Mouse (Mus musculus) small intestine, adult 2 months (tissue): ENCODE measurements around the gene Mboat2.

Source experiments
- CTCF ChIP-seq: fragments of 200-500 bp; IDR thresholded peaks from 2 replicates; pipeline ENCODE4 v1.5.1; 2012; ENCODE audit warnings: low read depth, mild to moderate bottlenecking, control low read depth, inconsistent platforms, low read length, moderate library complexity, mixed read lengths; ENCODE audit not compliant: insufficient replicate concordance, insufficient read length; ENCODE audit errors: extremely low read depth
- POLR2A ChIP-seq: fragments of 200-500 bp; IDR thresholded peaks from 2 replicates; pipeline ENCODE4 v1.6.1; 2012; ENCODE audit warnings: low read depth, mild to moderate bottlenecking, control low read depth, inconsistent platforms, low read length, moderate library complexity

- TF ChIP-seq CTCF: no peak
- TF ChIP-seq POLR2A: no peak
These were observed 56.1 kb downstream of the Mboat2 start for GRCm38 (mm10) chr12:24886800-24887199.
